Mouse (Mus musculus) limb, embryonic 11.5 days (tissue): ENCODE data around the gene Actl6a. TPM values are rescaled to one million over a fixed set of nuclear protein-coding genes. Genes with fewer than 3 reads are reported as not detected.

ENCODE experiments used
- ATAC-seq: fragments of 200-750 bp; cut with Nextera tagmentation; 2 replicates; pipeline ENCODE4 v1.8.0; 2017; ENCODE audit warnings: low read depth; ENCODE audit not compliant: insufficient number of reproducible peaks, low FRiP score, low TSS enrichment
- DNase-seq: peaks from one replicate; pipeline ENCODE4 v3.0.0-alpha.2; 2015; ENCODE audit warnings: low spot score
- H3K27ac ChIP-seq: fragments of 300-500 bp; sonication (generic); replicated peaks from 2 replicates; pipeline ENCODE4 v1.5.1; 2014; ENCODE audit warnings: low read depth, mild to moderate bottlenecking, low read length
- H3K27me3 ChIP-seq: fragments of 300-500 bp; sonication (generic); 2 replicates; pipeline ENCODE4 v1.6.1; 2014; ENCODE audit warnings: mild to moderate bottlenecking, low read length, mixed read lengths; ENCODE audit not compliant: control insufficient read depth, insufficient read depth
- H3K36me3 ChIP-seq: fragments of 300-500 bp; sonication (generic); 2 replicates; pipeline ENCODE4 v1.6.1; 2014; ENCODE audit warnings: mild to moderate bottlenecking, low read length, moderate library complexity, mixed read lengths; ENCODE audit not compliant: control insufficient read depth, insufficient read depth
- H3K4me1 ChIP-seq: fragments of 300-500 bp; sonication (generic); 2 replicates; pipeline ENCODE4 v1.6.1; 2014; ENCODE audit warnings: low read length, mixed read lengths; ENCODE audit not compliant: control insufficient read depth, insufficient read depth
- H3K4me2 ChIP-seq: fragments of 300-500 bp; sonication (generic); 2 replicates; pipeline ENCODE4 v1.6.1; 2014; ENCODE audit warnings: low read depth, mild to moderate bottlenecking, moderate library complexity; ENCODE audit not compliant: severe bottlenecking
- H3K4me3 ChIP-seq: fragments of 300-500 bp; sonication (generic); 2 replicates; pipeline ENCODE4 v1.5.1; 2014; ENCODE audit warnings: low read depth, low read length
- H3K9ac ChIP-seq: fragments of 300-500 bp; sonication (generic); 2 replicates; pipeline ENCODE4 v1.6.1; 2014; ENCODE audit warnings: mild to moderate bottlenecking, low read length
- H3K9me3 ChIP-seq: fragments of 300-500 bp; sonication (generic); 2 replicates; pipeline ENCODE4 v1.6.1; 2016; ENCODE audit warnings: low read length; ENCODE audit not compliant: control insufficient read depth
- WGBS: fragments of 180-500 bp; shearing (Covaris S2); extraction: QIAGEN DNeasy Blood & Tissue Kit; methylation state at CpG from one replicate; pipeline ENCODE4 v1.1.7; 2014; 5-methylcytosine and 5-hydroxymethylcytosine counted together
- polyA plus RNA-seq: library from polyadenylated mRNA; unstranded; fragments of >200 nt; fragmentation: Nextera tagmentation; extraction: Ambion mirVana; gene quantifications from 2 replicates; pipeline ENCODE4 v1.2.1, GENCODE M21; 2014

Actl6a gene
- polyA plus RNA-seq, 1 experiment from 2014 or later: 263 TPM

GRCm38 (mm10) chr3:32724191-32724590 lies 18.1 kb downstream of the Actl6a start:
- Histone ChIP-seq H3K36me3 (peaks cover 38% of the 10 kb centered on the region), H3K27me3 (no peaks in the 10 kb centered on the region), H3K4me1 (no peaks in the 10 kb centered on the region), H3K4me2 (no peak overlapping the region), H3K9me3 (0 out of 2 replicates have a peak, but pooled peaks cover 2% of the 10 kb centered on the region), H3K4me3 (no peak overlapping the region), H3K27ac (no peak overlapping the region), H3K9ac (no peak overlapping the region)
- ATAC-seq: no peak
- 94% methylated on average over 7 of the region's 7 CpGs for WGBS
- DNase-seq: no peak

GRCm38 (mm10) chr3:32725951-32726350 lies 19.9 kb downstream of the Actl6a start:
- Histone ChIP-seq H3K36me3 (peaks cover 33% of the 10 kb centered on the region), H3K9me3 (0 out of 2 replicates have a peak, but pooled peaks cover 2% of the 10 kb centered on the region), H3K4me3 (no peak overlapping the region), H3K27ac (no peak overlapping the region), H3K4me2 (no peak overlapping the region), H3K9ac (no peak overlapping the region), H3K27me3 (no peaks in the 10 kb centered on the region), H3K4me1 (no peaks in the 10 kb centered on the region)
- 92% methylated on average over 5 of the region's 5 CpGs for WGBS
- DNase-seq (no peak), ATAC-seq (no peak)

DNA sequence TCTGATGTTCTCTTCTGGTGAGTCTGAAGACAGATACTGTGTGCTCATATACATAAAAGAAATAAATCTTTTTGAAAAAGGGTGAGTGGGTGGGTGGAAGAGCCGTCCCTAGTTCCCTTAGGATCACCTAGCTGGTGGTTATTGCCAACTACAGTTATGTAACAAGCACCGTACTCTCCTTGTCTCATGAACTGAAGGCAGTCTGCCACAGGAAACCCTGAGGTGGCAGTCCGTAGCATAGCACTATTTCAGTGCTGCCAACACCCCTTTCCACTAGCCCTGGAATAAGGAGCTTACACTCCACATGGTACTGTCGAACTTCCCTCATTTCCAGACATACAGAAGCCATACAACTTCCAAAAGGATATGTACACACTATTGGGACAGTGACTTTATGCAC lies 21.8 kb downstream of the Actl6a start:
- Histone ChIP-seq H3K4me1 (no peaks in the 10 kb centered on the region), H3K36me3 (peaks cover 36% of the 10 kb centered on the region)
- 92% methylated on average over 4 of the region's 4 CpGs for WGBS

DNA sequence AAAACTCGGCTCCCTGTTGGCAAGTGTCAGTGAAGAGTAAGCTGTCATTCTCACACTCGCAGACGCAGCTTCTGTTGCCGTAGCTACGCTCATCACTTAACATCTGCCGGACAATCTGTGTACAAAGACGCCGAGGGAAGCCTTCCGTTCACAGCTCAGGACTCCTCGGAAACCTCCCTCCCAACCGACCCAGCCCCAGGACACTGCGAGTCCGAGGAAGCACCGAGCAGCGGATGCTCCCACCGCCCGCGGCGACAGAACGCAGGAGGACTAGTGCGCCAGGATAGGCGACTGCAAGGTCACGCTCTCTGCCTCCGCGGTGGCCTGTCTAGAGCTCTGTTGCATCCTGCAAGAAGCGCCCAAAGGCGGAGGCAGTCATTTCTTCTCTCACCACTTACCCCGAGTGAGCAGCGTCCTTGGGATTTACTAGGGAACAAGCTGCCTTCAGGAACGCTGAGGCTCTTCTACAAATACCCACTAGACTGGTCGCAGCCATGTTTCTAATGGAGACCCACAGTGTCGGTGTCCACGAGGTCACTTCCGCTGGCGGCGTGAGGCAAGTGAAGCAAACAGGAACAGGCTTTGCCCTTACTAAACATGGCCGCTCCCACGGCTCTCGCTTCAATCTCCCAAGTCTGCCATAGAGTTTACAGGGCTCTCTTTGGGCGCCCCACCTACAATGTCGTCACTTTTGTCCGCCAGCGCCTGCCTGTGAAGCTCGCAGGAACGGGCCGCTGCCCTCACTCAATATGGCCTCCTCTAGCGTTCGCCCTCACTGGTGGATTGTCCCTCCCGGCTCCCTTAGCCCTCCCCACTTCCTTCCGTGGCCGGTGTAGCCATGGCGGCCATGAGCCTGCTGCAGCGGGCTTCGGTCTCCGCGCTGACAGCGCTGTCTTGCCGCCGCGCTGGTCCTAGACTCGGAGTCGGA lies 30.4 kb downstream of the Actl6a start, which contains the start of gene Ndufb5:
Ndufb5 (plus strand) TSS at position 747 of the 928 bp plus-strand sequence.
- H3K4me3 ChIP-seq: peak within 1 kb of the TSS; percentile 91
- H3K27ac ChIP-seq: no peak within 1 kb of the TSS; the same call in 1 of the 2 replicates
- ATAC-seq (peak; percentile 98), DNase-seq (peak; percentile 97)
- no peaks in the 10 kb centered on the region; the same call in 1 of the 2 replicates for H3K36me3 ChIP-seq
- peaks cover 4% of the 10 kb centered on the region for H3K4me1 ChIP-seq
- under 1% methylated on average over 62 of the region's 62 CpGs for WGBS
- no peaks in the 10 kb centered on the region for H3K27me3 ChIP-seq
- no peaks in the 10 kb centered on the region for H3K9me3 ChIP-seq
- peak within 1 kb of the TSS; percentile 86 for H3K9ac ChIP-seq
- peak within 1 kb of the TSS; percentile 70 for H3K4me2 ChIP-seq

More for the DNA sequence above, 21.8 kb downstream of the Actl6a start:
- Histone ChIP-seq H3K9me3 (0 out of 2 replicates have a peak, but pooled peaks cover 2% of the 10 kb centered on the region), H3K4me2 (no peak overlapping the region), H3K27ac (no peak overlapping the region), H3K9ac (no peak overlapping the region), H3K27me3 (no peaks in the 10 kb centered on the region), H3K4me3 (no peak overlapping the region)
- DNase-seq: no peak
- no peak for ATAC-seq

GRCm38 (mm10) chr3:32737172-32737655 lies 31.1 kb downstream of the Actl6a start, which contains the start of gene Mrpl47:
Gene Mrpl47, minus strand, starts transcription at chr3:32737605.
- H3K9me3 ChIP-seq: no peaks in the 10 kb centered on the region
- no peaks in the 10 kb centered on the region for H3K36me3 ChIP-seq
- H3K4me2 ChIP-seq: peak within 1 kb of the TSS; percentile 70
- DNase-seq (no peak), ATAC-seq (peak; percentile 48)
- H3K4me3 ChIP-seq: peak within 1 kb of the TSS; percentile 91
- no peak within 1 kb of the TSS; the same call in 1 of the 2 replicates for H3K27ac ChIP-seq
- no peaks in the 10 kb centered on the region for H3K27me3 ChIP-seq
- H3K4me1 ChIP-seq: peaks cover 4% of the 10 kb centered on the region
- H3K9ac ChIP-seq: peak within 1 kb of the TSS; percentile 86
- whole genome bisulfite sequencing: under 1% methylated on average over 31 of the region's 31 CpGs

DNA sequence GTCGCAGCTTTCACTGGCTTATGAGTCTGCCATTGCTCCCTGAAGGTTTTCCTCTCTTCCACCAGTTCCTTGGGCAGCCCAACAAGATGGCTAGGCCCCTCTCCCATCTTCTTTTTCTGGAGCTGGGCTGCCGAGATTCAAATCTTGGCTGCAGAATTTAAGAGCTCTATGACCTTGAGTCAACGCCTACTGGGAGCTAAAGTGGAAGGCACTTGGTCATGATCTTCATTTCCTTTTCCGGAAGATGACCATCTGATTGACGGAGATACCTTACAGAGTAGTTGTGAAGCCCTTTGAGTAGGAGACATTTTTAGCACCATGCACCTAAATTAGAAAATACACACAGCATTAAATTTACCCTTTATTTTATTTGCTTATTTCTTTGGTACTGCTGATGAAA lies 32.5 kb downstream of the Actl6a start:
- H3K4me2 ChIP-seq: no peak overlapping the region
- no peak overlapping the region for H3K9ac ChIP-seq
- ATAC-seq (no peak), DNase-seq (no peak)
- no peaks in the 10 kb centered on the region for H3K27me3 ChIP-seq
- no peaks in the 10 kb centered on the region for H3K9me3 ChIP-seq
- H3K36me3 ChIP-seq: no peaks in the 10 kb centered on the region
- peaks cover 4% of the 10 kb centered on the region for H3K4me1 ChIP-seq
- WGBS: 92% methylated on average over 5 of the region's 5 CpGs
- no peak overlapping the region for H3K27ac ChIP-seq
- H3K4me3 ChIP-seq: no peak overlapping the region

- ATAC-seq (no peak), DNase-seq (no peak)
- Histone ChIP-seq H3K36me3 (peaks cover 9% of the 10 kb centered on the region), H3K4me1 (peaks cover 4% of the 10 kb centered on the region), H3K27me3 (no peaks in the 10 kb centered on the region), H3K9ac (no peak overlapping the region), H3K4me3 (no peak overlapping the region), H3K9me3 (no peaks in the 10 kb centered on the region), H3K4me2 (no peak overlapping the region), H3K27ac (no peak overlapping the region)
- WGBS: 84% methylated on average over 2 of the region's 2 CpGs
Observed at GRCm38 (mm10) chr3:32742276-32742780, 36.2 kb downstream of the Actl6a start.

- Histone ChIP-seq H3K4me3 (no peak overlapping the region), H3K4me1 (no peaks in the 10 kb centered on the region), H3K27me3 (no peaks in the 10 kb centered on the region), H3K36me3 (peaks cover 15% of the 10 kb centered on the region), H3K9me3 (no peaks in the 10 kb centered on the region), H3K4me2 (no peak overlapping the region), H3K27ac (no peak overlapping the region), H3K9ac (no peak overlapping the region)
- WGBS: 94% methylated on average over 6 of the region's 6 CpGs
- DNase-seq (no peak), ATAC-seq (no peak)
Observed at GRCm38 (mm10) chr3:32745001-32745400, 38.9 kb downstream of the Actl6a start.
